Mouse (Mus musculus) cortical plate, adult 2 months (tissue): ENCODE measurements around the gene Il20rb. TPM values are rescaled to one million over a fixed set of nuclear protein-coding genes. Genes with fewer than 3 reads are reported as not detected.

ENCODE experiments used
- H3K27ac ChIP-seq: fragments of 200-500 bp; 2 replicates; pipeline ENCODE4 v1.5.1; 2012; ENCODE audit warnings: low read length, control low read depth, inconsistent platforms; ENCODE audit not compliant: insufficient read depth
- H3K4me1 ChIP-seq: fragments of 200-500 bp; 2 replicates; pipeline ENCODE4 v1.6.1; 2011; ENCODE audit warnings: low read length; ENCODE audit not compliant: control insufficient read depth, insufficient read depth
- H3K4me3 ChIP-seq: fragments of 200-500 bp; 2 replicates; pipeline ENCODE4 v1.5.1; 2011; ENCODE audit warnings: mild to moderate bottlenecking, low read length, control low read depth; ENCODE audit not compliant: insufficient read depth
- CTCF ChIP-seq: fragments of 200-500 bp; IDR thresholded peaks from 2 replicates; pipeline ENCODE4 v1.5.1; 2011; ENCODE audit warnings: mild to moderate bottlenecking, control low read depth, low read length; ENCODE audit not compliant: insufficient read depth; ENCODE audit errors: extremely low read depth
- POLR2A ChIP-seq: fragments of 200-500 bp; IDR thresholded peaks from 2 replicates; pipeline ENCODE4 v1.6.1; 2011; ENCODE audit warnings: mild to moderate bottlenecking, low read length, control low read depth; ENCODE audit not compliant: insufficient read depth; ENCODE audit errors: extremely low read depth
- polyA plus RNA-seq: library from polyadenylated mRNA; depleted of rRNA; stranded (reverse); fragments of >200 nt; gene quantifications from 2 replicates; pipeline ENCODE4 v1.2.3, GENCODE M21; 2012

Il20rb gene
- polyA plus RNA-seq, 1 experiment, result 1.2 TPM

GRCm38 (mm10) chr9:100463771-100464170 lies 22.8 kb downstream of the Il20rb start:
- H3K4me1 ChIP-seq, result peaks cover 2% of the 10 kb centered on the region
- no peak overlapping the region for H3K4me3 ChIP-seq
- TF ChIP-seq CTCF (no peak), POLR2A (no peak)
- H3K27ac ChIP-seq, result no peak overlapping the region

GRCm38 (mm10) chr9:100462098-100462497 lies 24.5 kb downstream of the Il20rb start:
- Histone ChIP-seq H3K4me1 (peaks cover 2% of the 10 kb centered on the region), H3K27ac (0 out of 2 replicates have a peak overlapping the region, but pooled peaks have one; percentile 13), H3K4me3 (no peak overlapping the region)
- TF ChIP-seq POLR2A (no peak), CTCF (no peak)

- H3K4me3 ChIP-seq, result no peak overlapping the region
- TF ChIP-seq CTCF (no peak), POLR2A (no peak)
Measured at GRCm38 (mm10) chr9:100461671-100462070, 24.9 kb downstream of the Il20rb start.

GRCm38 (mm10) chr9:100460203-100460602 lies 26.4 kb downstream of the Il20rb start:
- H3K4me1 ChIP-seq, result peaks cover 2% of the 10 kb centered on the region; the same call in 1 of the 2 replicates
- H3K27ac ChIP-seq, result no peak overlapping the region
- no peak overlapping the region for H3K4me3 ChIP-seq
- TF ChIP-seq POLR2A (no peak), CTCF (no peak)

More at GRCm38 (mm10) chr9:100461671-100462070, 24.9 kb downstream of the Il20rb start:
- H3K27ac ChIP-seq, result 0 out of 2 replicates have a peak overlapping the region, but pooled peaks have one; percentile 13
- peaks cover 2% of the 10 kb centered on the region; the same call in 1 of the 2 replicates for H3K4me1 ChIP-seq

- no peak overlapping the region for H3K27ac ChIP-seq
- peaks cover 2% of the 10 kb centered on the region; the same call in 1 of the 2 replicates for H3K4me1 ChIP-seq
- H3K4me3 ChIP-seq, result no peak overlapping the region
- TF ChIP-seq POLR2A (no peak), CTCF (no peak)
Measured at GRCm38 (mm10) chr9:100457971-100458681, 28.5 kb downstream of the Il20rb start.

GRCm38 (mm10) chr9:100454664-100454993 lies 32.0 kb downstream of the Il20rb start:
- Histone ChIP-seq H3K27ac (no peak overlapping the region), H3K4me1 (no peaks in the 10 kb centered on the region), H3K4me3 (peak overlapping the region; percentile 8)
- no peak for TF ChIP-seq POLR2A
- no peak for TF ChIP-seq CTCF

GRCm38 (mm10) chr9:100453944-100454663 lies 32.5 kb downstream of the Il20rb start:
- peak overlapping the region; percentile 8 for H3K4me3 ChIP-seq
- H3K27ac ChIP-seq, result no peak overlapping the region
- TF ChIP-seq POLR2A (no peak), CTCF (peak; percentile 73)
- H3K4me1 ChIP-seq, result no peaks in the 10 kb centered on the region

- TF ChIP-seq CTCF (no peak), POLR2A (no peak)
- H3K27ac ChIP-seq, result no peak overlapping the region
- H3K4me3 ChIP-seq, result no peak overlapping the region
Measured at GRCm38 (mm10) chr9:100452432-100452831, 34.2 kb downstream of the Il20rb start.

GRCm38 (mm10) chr9:100446059-100446686 lies 40.4 kb downstream of the Il20rb start:
- Histone ChIP-seq H3K4me1 (no peaks in the 10 kb centered on the region), H3K4me3 (peak overlapping the region; percentile 38), H3K27ac (no peak overlapping the region)
- TF ChIP-seq POLR2A, result no peak
- peak; percentile 92 for TF ChIP-seq CTCF

More at GRCm38 (mm10) chr9:100452432-100452831, 34.2 kb downstream of the Il20rb start:
- H3K4me1 ChIP-seq, result no peaks in the 10 kb centered on the region
